Mouse (Mus musculus) layer of hippocampus, adult 2 months (tissue): Measurements from ENCODE around the gene Ep300. TPM values are rescaled to one million over a fixed set of nuclear protein-coding genes. Genes with fewer than 3 reads are reported as not detected.
"Not testable (repeated sequence)": the region's sequence is repeated elsewhere in the genome, so short reads cannot be mapped to it uniquely, and the experiment has no call there.

Experiments
- DNase-seq, 2 experiments: peaks; one replicate each; pipeline ENCODE4 v3.0.0; 2022; ENCODE audit warnings: low spot score in 2 of 2
- H3K27ac ChIP-seq: fragments of 200-600 bp; 2 replicates; pipeline ENCODE4 v1.8.1; 2022
- H3K4me3 ChIP-seq: fragments of 200-600 bp; 2 replicates; pipeline ENCODE4 v1.8.1; 2022; ENCODE audit warnings: mild to moderate bottlenecking
- CTCF ChIP-seq: fragments of 200-600 bp; conservative IDR thresholded peaks from 2 replicates; pipeline ENCODE4 v1.8.1; 2022; ENCODE audit warnings: antibody characterized with exemption, mild to moderate bottlenecking, moderate library complexity
- total RNA-seq, 2 experiments: library from RNA; stranded (reverse); gene quantifications; 2 replicates each; pipeline ENCODE4 v1.2.3; 2021

The Ep300 gene
- total RNA-seq, 2 experiments from 2014 or later = 67.8 to 68.4 TPM

DNA sequence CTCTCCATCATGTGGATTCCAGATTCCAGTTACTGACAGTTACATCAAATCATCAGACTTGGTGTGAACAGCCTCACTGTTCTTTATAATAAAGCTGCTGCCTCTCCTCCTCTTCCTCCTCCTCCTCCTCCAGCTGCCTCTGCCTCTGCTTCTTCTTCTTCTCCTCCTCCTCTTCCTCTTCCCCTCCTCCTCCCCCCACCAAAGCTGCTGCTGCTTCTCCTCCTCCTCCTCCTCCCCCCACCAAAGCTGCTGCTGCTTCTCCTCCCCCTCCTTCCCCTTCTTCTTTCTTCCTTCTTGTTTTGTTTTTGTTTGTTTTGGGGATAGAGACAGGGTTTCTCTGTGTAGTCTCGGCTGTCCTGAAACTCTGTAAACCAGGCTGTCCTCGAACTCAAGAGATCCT is 17.1 kb upstream of the Ep300 start:
- DNase-seq = no peak
- no peak overlapping the region for H3K4me3 ChIP-seq
- no peak for TF ChIP-seq CTCF
- H3K27ac ChIP-seq = no peak overlapping the region

DNA sequence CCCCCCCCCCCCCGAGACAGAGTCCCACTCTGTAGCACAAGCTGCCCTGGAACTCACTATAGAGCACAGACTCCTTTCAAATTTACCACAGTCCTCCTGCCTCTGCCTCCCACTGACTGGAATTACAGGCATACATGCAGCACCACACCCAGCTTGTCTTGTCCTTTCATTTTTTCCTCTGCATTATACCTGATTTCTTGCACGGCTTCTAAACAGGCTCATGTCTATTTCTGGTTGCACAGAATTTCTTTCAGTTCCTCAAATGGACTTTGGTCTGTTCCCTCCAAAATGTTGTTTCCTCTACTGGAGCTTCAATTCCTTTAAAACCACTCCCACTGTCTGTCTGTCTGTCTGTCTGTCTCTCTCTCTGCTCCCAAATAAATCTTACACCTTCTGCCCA is 16.6 kb upstream of the Ep300 start:
- no peak for TF ChIP-seq CTCF
- Histone ChIP-seq H3K27ac (no peak overlapping the region), H3K4me3 (no peak overlapping the region)
- DNase-seq = no peak

DNA sequence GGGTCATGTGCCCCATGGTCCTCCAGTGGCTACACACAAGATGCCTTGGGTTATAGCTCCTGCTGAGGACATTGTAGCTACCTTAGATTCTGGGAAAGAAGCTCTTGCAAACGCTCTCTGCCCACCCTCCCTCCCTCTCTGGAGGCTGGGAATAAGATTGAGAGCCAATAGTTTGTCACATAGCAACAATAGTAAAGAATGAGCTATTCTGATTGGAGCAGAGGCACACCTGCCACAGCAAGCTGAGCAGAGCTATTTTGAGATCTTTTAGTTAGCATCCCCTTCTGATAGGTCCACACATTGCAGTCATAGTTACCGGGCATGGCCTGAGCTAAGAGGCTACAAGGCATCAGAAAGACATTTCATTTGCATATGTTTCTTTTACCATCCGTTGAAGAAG is 8.2 kb upstream of the Ep300 start:
- H3K4me3 ChIP-seq = peak overlapping the region; percentile 27; the same call in 1 of the 2 replicates
- peak; percentile 16 to 54 for DNase-seq
- TF ChIP-seq CTCF = peak; percentile 30
- peak overlapping the region; percentile 67; the same call in 1 of the 2 replicates for H3K27ac ChIP-seq

DNA sequence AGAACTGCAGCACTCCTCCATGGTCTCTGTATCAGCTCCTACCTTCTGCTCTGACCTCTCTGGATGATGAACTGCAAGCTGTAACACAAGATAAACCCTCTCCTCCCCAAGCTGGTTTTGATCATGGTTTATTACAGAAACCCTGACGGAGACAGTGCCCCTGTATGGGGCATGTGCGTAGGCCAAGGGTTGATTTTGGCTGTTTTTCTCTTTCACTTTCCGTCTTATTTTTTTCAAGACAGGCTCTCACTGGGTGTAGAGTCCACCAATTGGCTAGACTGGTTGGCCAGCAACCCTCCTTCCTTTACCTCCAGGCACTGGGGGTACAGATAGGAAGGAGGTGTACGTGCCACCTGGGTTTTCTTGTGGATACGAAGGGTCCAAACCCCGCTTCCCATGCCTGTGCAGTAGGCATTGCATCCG is 7.4 kb upstream of the Ep300 start:
- DNase-seq = no peak
- TF ChIP-seq CTCF = no peak
- H3K4me3 ChIP-seq = no peak overlapping the region
- no peak overlapping the region; the same call in 1 of the 2 replicates for H3K27ac ChIP-seq

DNA sequence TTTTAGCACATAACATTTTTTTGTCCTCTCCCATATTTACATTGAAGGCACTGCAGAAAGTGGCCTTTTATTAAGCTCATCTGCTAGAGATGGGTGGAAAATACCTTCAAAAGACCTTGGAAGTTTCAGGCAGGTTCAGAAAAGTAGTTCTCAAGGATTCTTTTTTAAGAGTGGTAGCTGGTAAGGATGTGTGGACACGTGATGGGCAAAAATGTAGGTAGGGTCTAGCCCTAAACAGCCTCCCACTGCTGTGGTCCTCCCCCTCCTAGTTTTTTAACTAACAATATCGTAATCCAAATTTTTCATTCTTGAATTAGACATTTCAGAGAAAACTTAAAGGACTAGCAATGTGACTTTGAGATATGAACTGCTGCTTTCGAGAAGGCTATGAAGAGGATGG is 685 bp upstream of the Ep300 start:
- no peak for DNase-seq
- H3K27ac ChIP-seq = peak overlapping the region; percentile 93
- peak overlapping the region; percentile 65 for H3K4me3 ChIP-seq
- no peak for TF ChIP-seq CTCF

DNA sequence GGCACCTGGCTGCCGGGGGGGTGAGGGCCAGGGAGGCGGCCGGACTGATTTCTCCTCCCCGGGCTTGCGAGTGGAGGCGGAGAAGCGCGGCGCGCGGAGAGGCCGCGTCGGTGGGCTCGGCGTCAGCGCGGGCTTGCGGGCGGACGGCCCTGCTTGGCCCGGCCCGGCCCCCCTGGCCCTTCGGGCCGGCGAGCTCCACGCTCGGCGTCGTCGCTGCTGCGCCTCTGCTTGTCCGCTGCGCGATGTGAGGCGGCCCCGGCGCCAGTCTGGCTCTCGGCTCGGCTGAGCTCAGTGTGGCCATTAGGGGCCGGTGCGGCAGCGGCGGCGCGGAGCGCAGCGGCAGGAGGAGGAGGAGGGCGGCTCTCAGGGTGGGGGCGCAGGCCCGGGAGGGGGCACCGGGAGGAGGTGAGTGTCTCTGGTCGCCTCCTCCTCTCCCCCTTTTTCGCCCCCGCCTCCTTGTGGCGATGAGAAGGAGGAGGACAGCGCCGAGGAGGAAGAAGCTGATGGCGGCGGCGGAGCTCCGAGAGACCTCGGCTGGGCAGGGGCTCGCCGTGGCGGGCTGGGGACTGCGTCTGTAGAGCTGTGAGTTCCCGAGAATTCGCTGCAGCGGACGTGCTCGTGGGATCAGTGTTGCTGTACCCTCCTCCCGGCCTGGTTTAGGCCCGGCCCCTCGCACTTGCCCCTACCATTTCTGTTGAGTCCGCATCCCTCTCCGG is 753 bp downstream of the Ep300 start:
- DNase-seq = peak; percentile 79 to 87

DNA sequence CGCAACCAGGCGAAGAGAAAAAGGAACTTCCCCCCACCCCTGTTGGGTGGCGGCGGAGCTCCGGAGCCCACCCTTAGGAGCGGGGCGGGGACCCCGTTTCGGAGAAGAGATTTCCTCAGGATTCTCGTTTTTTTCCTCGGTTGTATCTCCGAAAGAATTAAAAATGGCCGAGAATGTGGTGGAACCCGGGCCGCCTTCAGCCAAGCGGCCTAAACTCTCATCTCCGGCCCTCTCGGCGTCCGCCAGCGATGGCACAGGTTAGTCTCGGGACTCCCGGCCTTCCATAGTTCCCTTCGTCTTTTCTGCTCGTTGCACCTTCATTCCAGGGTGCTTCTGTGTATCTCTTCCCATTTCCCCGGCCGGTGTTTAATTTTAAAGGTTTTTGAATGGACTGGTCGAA is 1.3 kb downstream of the Ep300 start:
- DNase-seq = peak in 1 of 2 experiments; percentile 26
- Histone ChIP-seq H3K27ac (peak overlapping the region; percentile 100), H3K4me3 (peak overlapping the region; percentile 70)
- no peak for TF ChIP-seq CTCF

More for the DNA sequence above, 753 bp downstream of the Ep300 start:
- Histone ChIP-seq H3K4me3 (peak overlapping the region; percentile 70), H3K27ac (peak overlapping the region; percentile 100)
- peak; percentile 58 for TF ChIP-seq CTCF

DNA sequence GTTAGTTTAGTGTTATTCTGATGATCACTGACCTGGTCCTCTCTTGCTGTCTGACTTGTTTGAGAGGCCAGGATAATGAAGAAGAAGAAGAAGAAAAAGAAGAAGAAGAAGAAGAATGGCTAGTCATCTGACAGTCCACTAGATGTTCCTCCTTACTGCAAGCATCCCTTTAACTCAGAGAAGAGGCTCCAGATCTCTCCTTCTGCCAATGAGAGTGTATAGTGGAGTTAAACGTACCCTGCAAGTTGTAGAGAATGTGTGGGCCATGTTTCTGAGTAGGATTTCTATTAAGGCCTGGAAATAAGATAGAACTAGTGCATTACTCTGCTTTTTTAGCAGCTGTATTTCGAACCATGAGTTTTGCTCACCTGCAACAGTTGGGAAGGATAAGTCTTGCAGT is 2.5 kb downstream of the Ep300 start:
- peak overlapping the region; percentile 70 for H3K4me3 ChIP-seq
- TF ChIP-seq CTCF = no peak
- peak overlapping the region; percentile 100 for H3K27ac ChIP-seq
- no peak for DNase-seq

DNA sequence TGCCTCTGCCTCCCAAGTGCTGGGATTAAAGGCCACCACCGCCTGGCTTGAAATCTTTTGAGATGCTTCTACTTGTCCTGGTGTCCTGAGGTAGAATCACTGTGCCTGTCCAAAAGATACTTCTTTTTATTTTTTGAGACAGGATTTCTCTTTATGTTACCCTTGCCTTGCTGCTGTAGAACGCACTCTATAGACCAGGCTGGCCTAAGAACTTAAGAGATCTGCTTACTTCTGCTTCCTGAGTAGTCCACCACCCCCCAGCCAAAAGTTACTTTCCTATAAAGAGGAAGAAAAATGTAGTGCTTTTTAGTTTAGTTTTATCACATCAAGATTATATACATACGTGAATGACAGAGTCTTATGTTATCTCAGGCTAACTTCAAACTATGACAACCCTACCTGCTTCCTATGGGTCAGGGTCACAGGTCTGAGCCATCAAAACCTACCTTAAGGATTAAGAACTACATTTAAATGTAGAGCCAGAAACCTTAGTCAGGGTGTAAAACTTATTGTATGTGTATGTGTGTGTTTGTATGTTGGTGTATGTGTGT is 9.1 kb downstream of the Ep300 start:
- DNase-seq = no peak
- Histone ChIP-seq H3K4me3 (no peak overlapping the region), H3K27ac (no peak overlapping the region)
- TF ChIP-seq CTCF = no peak

DNA sequence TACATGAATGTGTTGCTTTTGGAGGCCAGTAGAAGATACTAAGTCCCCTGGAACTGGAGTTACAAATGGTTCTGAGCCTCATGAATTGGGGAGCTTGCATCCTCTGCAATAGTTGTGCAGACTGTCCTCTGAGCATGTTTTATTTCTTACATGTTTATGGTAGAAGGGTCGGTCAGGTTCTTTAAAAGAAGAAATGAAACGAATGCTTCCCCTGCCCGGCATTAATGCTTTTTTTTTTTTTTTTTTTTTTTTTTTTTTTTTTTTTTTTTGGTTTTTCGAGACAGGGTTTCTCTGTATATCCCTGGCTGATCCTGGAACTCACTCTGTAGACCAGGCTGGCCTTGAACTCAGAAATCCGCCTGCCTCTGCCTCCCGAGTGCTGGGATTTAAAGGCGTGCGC is 13.6 kb downstream of the Ep300 start:
- not testable (repeated sequence) for DNase-seq, H3K4me3 ChIP-seq

DNA sequence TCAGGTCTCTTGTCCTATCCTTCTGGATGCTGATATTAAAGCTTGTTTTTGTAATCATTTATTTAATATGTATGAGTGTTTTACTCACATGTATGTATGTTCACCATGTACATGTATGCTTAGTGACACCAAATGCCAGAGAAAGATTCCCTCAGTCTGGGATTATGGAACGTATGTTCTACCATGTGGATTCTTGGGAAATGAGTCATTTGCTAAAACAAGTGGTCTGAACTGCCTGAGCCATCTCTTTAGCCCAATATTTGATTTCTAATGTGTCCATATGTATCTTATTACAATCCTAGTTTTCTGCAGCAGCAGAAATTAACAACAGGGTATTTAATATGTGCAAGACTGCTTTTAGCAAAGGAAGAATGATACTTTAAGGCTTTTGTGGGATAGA is 20.1 kb downstream of the Ep300 start:
- Histone ChIP-seq H3K4me3 (no peak overlapping the region), H3K27ac (no peak overlapping the region)
- no peak for DNase-seq
- TF ChIP-seq CTCF = no peak

More for the DNA sequence above, 13.6 kb downstream of the Ep300 start:
- H3K27ac ChIP-seq = not testable (repeated sequence)

DNA sequence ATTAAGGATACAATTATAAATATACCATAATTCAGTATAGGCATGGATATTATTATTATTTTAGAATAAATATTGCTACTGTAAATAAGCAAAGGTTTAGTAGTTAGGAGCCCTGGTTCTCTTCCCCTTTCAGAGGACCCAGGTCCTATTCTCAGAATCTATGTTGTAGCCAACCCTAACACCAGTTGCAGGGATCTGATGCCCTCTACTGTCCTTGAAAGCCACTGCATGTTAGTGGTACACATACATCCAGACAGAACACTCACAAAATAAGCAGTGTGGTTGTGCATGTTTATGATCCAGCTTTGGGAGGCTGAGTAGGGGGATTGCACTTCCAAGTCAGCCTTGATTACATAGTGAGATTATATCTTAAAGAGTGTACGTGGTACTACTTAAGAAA is 21.5 kb downstream of the Ep300 start:
- no peak for DNase-seq
- no peak overlapping the region for H3K27ac ChIP-seq
- no peak overlapping the region for H3K4me3 ChIP-seq
- TF ChIP-seq CTCF = peak; percentile 73

DNA sequence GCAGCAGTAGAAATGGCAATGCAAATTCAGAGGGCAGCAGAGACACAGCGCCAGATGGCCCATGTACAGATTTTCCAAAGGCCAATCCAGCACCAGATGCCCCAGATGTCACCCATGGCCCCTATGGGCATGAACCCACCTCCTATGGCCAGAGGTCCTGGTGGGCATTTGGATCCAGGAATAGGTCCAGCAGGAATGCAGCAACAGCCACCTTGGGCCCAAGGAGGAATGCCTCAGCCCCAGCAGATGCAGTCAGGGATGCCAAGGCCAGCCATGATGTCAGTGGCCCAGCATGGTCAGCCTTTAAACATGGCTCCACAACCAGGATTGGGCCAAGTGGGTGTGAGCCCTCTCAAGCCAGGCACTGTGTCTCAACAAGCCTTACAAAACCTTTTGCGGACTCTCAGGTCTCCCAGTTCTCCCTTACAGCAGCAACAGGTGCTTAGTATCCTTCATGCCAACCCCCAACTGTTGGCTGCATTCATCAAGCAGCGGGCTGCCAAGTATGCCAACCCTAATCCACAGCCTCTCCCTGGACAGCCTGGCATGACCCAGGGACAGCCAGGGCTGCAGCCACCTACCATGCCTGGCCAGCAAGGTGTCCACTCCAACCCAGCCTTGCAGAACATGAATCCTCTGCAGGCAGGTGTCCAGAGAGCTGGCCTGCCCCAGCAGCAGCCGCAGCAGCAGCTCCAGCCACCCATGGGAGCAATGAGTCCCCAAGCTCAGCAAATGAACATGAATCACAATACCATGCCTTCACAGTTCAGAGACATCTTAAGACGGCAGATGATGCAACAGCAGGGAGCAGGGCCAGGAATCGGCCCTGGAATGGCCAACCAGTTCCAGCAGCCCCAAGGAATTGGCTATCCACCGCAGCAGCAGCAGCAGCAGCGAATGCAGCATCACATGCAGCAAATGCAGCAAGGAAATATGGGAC is 64.6 kb downstream of the Ep300 start:
- TF ChIP-seq CTCF = no peak
- Histone ChIP-seq H3K27ac (peak overlapping the region; percentile 32; the same call in 1 of the 2 replicates), H3K4me3 (no peak overlapping the region)
- DNase-seq = no peak
